Mouse (Mus musculus): Measurements from ENCODE around the gene Ap3b1.
"Not testable (repeated sequence)": the region's sequence is repeated elsewhere in the genome, so short reads cannot be mapped to it uniquely, and the experiment has no call there.

Ap3b1 gene

GRCm38 (mm10) chr13:94358401-94359265, at the start of gene Ap3b1:
TSS of gene Ap3b1 (plus strand) at chr13:94358960.
- Histone ChIP-seq H3K27me3 (ENCODE audit: control insufficient read depth, insufficient read depth, low read length, poor library complexity, severe bottlenecking) (no peaks in the 10 kb centered on the region), H3K36me3 (ENCODE audit: control insufficient read depth, insufficient read depth, low read length, poor library complexity, severe bottlenecking) (no peaks in the 10 kb centered on the region)
- peak; percentile 88 for DNase-seq (ENCODE audit: low read depth, low spot score)

- not testable (repeated sequence) for H3K36me3 ChIP-seq (ENCODE audit: control insufficient read depth, insufficient read depth, low read length, poor library complexity, severe bottlenecking); H3K27me3 ChIP-seq (ENCODE audit: control insufficient read depth, insufficient read depth, low read length, poor library complexity, severe bottlenecking); DNase-seq (ENCODE audit: low read depth, low spot score)
Measured at GRCm38 (mm10) chr13:94312812-94313211, 45.9 kb upstream of the Ap3b1 start.

- Histone ChIP-seq H3K27me3 (ENCODE audit: control insufficient read depth, insufficient read depth, low read length, poor library complexity, severe bottlenecking) (no peaks in the 10 kb centered on the region), H3K36me3 (ENCODE audit: control insufficient read depth, insufficient read depth, low read length, poor library complexity, severe bottlenecking) (no peaks in the 10 kb centered on the region)
- DNase-seq (ENCODE audit: low read depth, low spot score), result no peak
Measured at GRCm38 (mm10) chr13:94316975-94317511, 41.7 kb upstream of the Ap3b1 start.

- no peak for DNase-seq (ENCODE audit: low read depth, low spot score)
- Histone ChIP-seq H3K27me3 (ENCODE audit: control insufficient read depth, insufficient read depth, low read length, poor library complexity, severe bottlenecking) (no peaks in the 10 kb centered on the region), H3K36me3 (ENCODE audit: control insufficient read depth, insufficient read depth, low read length, poor library complexity, severe bottlenecking) (no peaks in the 10 kb centered on the region)
Measured at GRCm38 (mm10) chr13:94321094-94321792, 37.5 kb upstream of the Ap3b1 start.

- Histone ChIP-seq H3K36me3 (ENCODE audit: control insufficient read depth, insufficient read depth, low read length, poor library complexity, severe bottlenecking) (no peaks in the 10 kb centered on the region), H3K27me3 (ENCODE audit: control insufficient read depth, insufficient read depth, low read length, poor library complexity, severe bottlenecking) (no peaks in the 10 kb centered on the region)
- DNase-seq (ENCODE audit: low read depth, low spot score), result no peak
Measured at GRCm38 (mm10) chr13:94322475-94322874, 36.3 kb upstream of the Ap3b1 start.

GRCm38 (mm10) chr13:94328063-94328462, 30.7 kb upstream of the Ap3b1 start:
- no peak for DNase-seq (ENCODE audit: low read depth, low spot score)
- Histone ChIP-seq H3K27me3 (ENCODE audit: control insufficient read depth, insufficient read depth, low read length, poor library complexity, severe bottlenecking) (no peaks in the 10 kb centered on the region), H3K36me3 (ENCODE audit: control insufficient read depth, insufficient read depth, low read length, poor library complexity, severe bottlenecking) (no peaks in the 10 kb centered on the region)

- not testable (repeated sequence) for DNase-seq (ENCODE audit: low read depth, low spot score); H3K27me3 ChIP-seq (ENCODE audit: control insufficient read depth, insufficient read depth, low read length, poor library complexity, severe bottlenecking)
Measured at GRCm38 (mm10) chr13:94329005-94329404, 29.8 kb upstream of the Ap3b1 start.

GRCm38 (mm10) chr13:94330392-94330979, 28.3 kb upstream of the Ap3b1 start:
- no peak for DNase-seq (ENCODE audit: low read depth, low spot score)
- Histone ChIP-seq H3K36me3 (ENCODE audit: control insufficient read depth, insufficient read depth, low read length, poor library complexity, severe bottlenecking) (no peaks in the 10 kb centered on the region), H3K27me3 (ENCODE audit: control insufficient read depth, insufficient read depth, low read length, poor library complexity, severe bottlenecking) (no peaks in the 10 kb centered on the region)

More at GRCm38 (mm10) chr13:94329005-94329404, 29.8 kb upstream of the Ap3b1 start:
- not testable (repeated sequence) for H3K36me3 ChIP-seq (ENCODE audit: control insufficient read depth, insufficient read depth, low read length, poor library complexity, severe bottlenecking)

GRCm38 (mm10) chr13:94338357-94338756, 20.4 kb upstream of the Ap3b1 start:
- no peaks in the 10 kb centered on the region for H3K27me3 ChIP-seq (ENCODE audit: control insufficient read depth, insufficient read depth, low read length, poor library complexity, severe bottlenecking)

GRCm38 (mm10) chr13:94343192-94343591, 15.6 kb upstream of the Ap3b1 start:
- no peaks in the 10 kb centered on the region for H3K36me3 ChIP-seq (ENCODE audit: control insufficient read depth, insufficient read depth, low read length, poor library complexity, severe bottlenecking)
- H3K27me3 ChIP-seq (ENCODE audit: control insufficient read depth, insufficient read depth, low read length, poor library complexity, severe bottlenecking), result no peaks in the 10 kb centered on the region
- DNase-seq (ENCODE audit: low read depth, low spot score), result no peak

More at GRCm38 (mm10) chr13:94338357-94338756, 20.4 kb upstream of the Ap3b1 start:
- no peak for DNase-seq (ENCODE audit: low read depth, low spot score)
- H3K36me3 ChIP-seq (ENCODE audit: control insufficient read depth, insufficient read depth, low read length, poor library complexity, severe bottlenecking), result no peaks in the 10 kb centered on the region

- not testable (repeated sequence) for H3K36me3 ChIP-seq (ENCODE audit: control insufficient read depth, insufficient read depth, low read length, poor library complexity, severe bottlenecking); H3K27me3 ChIP-seq (ENCODE audit: control insufficient read depth, insufficient read depth, low read length, poor library complexity, severe bottlenecking); DNase-seq (ENCODE audit: low read depth, low spot score)
Measured at GRCm38 (mm10) chr13:94344600-94344999, 14.2 kb upstream of the Ap3b1 start.

- Histone ChIP-seq H3K36me3 (ENCODE audit: control insufficient read depth, insufficient read depth, low read length, poor library complexity, severe bottlenecking) (no peaks in the 10 kb centered on the region), H3K27me3 (ENCODE audit: control insufficient read depth, insufficient read depth, low read length, poor library complexity, severe bottlenecking) (no peaks in the 10 kb centered on the region)
- DNase-seq (ENCODE audit: low read depth, low spot score), result no peak
Measured at GRCm38 (mm10) chr13:94354584-94354983, 4.2 kb upstream of the Ap3b1 start.

- Histone ChIP-seq H3K27me3 (ENCODE audit: control insufficient read depth, insufficient read depth, low read length, poor library complexity, severe bottlenecking) (no peaks in the 10 kb centered on the region), H3K36me3 (ENCODE audit: control insufficient read depth, insufficient read depth, low read length, poor library complexity, severe bottlenecking) (no peaks in the 10 kb centered on the region)
- DNase-seq (ENCODE audit: low read depth, low spot score), result peak; percentile 8
Measured at GRCm38 (mm10) chr13:94358101-94358400, 709 bp upstream of the Ap3b1 start.

- peak; percentile 52 for DNase-seq (ENCODE audit: low read depth, low spot score)
- Histone ChIP-seq H3K36me3 (ENCODE audit: control insufficient read depth, insufficient read depth, low read length, poor library complexity, severe bottlenecking) (no peaks in the 10 kb centered on the region), H3K27me3 (ENCODE audit: control insufficient read depth, insufficient read depth, low read length, poor library complexity, severe bottlenecking) (no peaks in the 10 kb centered on the region)
Measured at GRCm38 (mm10) chr13:94359282-94359920, 641 bp downstream of the Ap3b1 start.

All from splenic B cell, adult 2 months (primary cell).